Mouse (Mus musculus) C2C12 (cell line): ENCODE results near the gene Rap2c.

Experiments
- CEBPB ChIP-seq: IDR thresholded peaks from one replicate; pipeline ENCODE4 v1.6.1; 2011; ENCODE audit warnings: low read depth, mild to moderate bottlenecking, control low read depth, moderate library complexity
- CTCF ChIP-seq: IDR thresholded peaks from one replicate; pipeline ENCODE4 v1.5.1; 2011; ENCODE audit not compliant: control insufficient read depth, insufficient read depth, insufficient read length
- FOSL1 ChIP-seq: IDR thresholded peaks from one replicate; pipeline ENCODE4 v1.8.0; 2011; ENCODE audit warnings: mild to moderate bottlenecking, low read length; ENCODE audit not compliant: poor library complexity, insufficient read depth, severe bottlenecking
- MAX ChIP-seq: IDR thresholded peaks from one replicate; pipeline ENCODE4 v1.6.1; 2011; ENCODE audit warnings: mild to moderate bottlenecking, control low read depth
- MYOD1 ChIP-seq: IDR thresholded peaks from one replicate; pipeline ENCODE4 v1.6.1; 2011; ENCODE audit warnings: low read depth; ENCODE audit not compliant: control insufficient read depth, insufficient read length
- MYOG ChIP-seq: IDR thresholded peaks from one replicate; pipeline ENCODE4 v1.6.1; 2011; ENCODE audit not compliant: control insufficient read depth, insufficient read length; ENCODE audit errors: extremely low read depth
- USF1 ChIP-seq: IDR thresholded peaks from one replicate; pipeline ENCODE4 v1.6.1; 2011; ENCODE audit warnings: low read depth, mild to moderate bottlenecking, control low read depth, moderate library complexity

- TF ChIP-seq CTCF (no peak), CEBPB (no peak), MAX (no peak), USF1 (no peak), FOSL1 (no peak), MYOD1 (no peak), MYOG (no peak)
Measured at GRCm38 (mm10) chrX:51000791-51001190, 17.0 kb downstream of the Rap2c start.
